Mouse (Mus musculus) C2C12 (cell line): ENCODE data around the gene Igfbp5. TPM values are rescaled to one million over a fixed set of nuclear protein-coding genes. Genes with fewer than 3 reads are reported as not detected.
A peak's percentile ranks its signal among the peaks of the same experiment; 100 is the strongest.

Source experiments
- H3K27me3 ChIP-seq: one replicate; pipeline ENCODE4 v1.6.1; 2011; ENCODE audit not compliant: control insufficient read depth, insufficient read depth, insufficient read length
- H3K36me3 ChIP-seq: one replicate; pipeline ENCODE4 v1.6.1; 2011; ENCODE audit not compliant: control insufficient read depth, insufficient read depth
- H3K4me3 ChIP-seq: one replicate; pipeline ENCODE4 v1.5.1; 2011; ENCODE audit warnings: mild to moderate bottlenecking, control low read depth; ENCODE audit not compliant: poor library complexity, insufficient read depth, severe bottlenecking
- H3K79me2 ChIP-seq: one replicate; pipeline ENCODE4 v1.6.1; 2011; ENCODE audit not compliant: control insufficient read depth, insufficient read depth
- H3K79me3 ChIP-seq: one replicate; pipeline ENCODE4 v1.6.1; 2011; ENCODE audit warnings: low read depth, control low read depth
- H3ac ChIP-seq: one replicate; pipeline ENCODE3; 2011; ENCODE audit warnings: low read depth; ENCODE audit not compliant: control insufficient read depth, insufficient read length
- CEBPB ChIP-seq: IDR thresholded peaks from one replicate; pipeline ENCODE4 v1.6.1; 2011; ENCODE audit warnings: low read depth, mild to moderate bottlenecking, control low read depth, moderate library complexity
- CTCF ChIP-seq: IDR thresholded peaks from one replicate; pipeline ENCODE4 v1.5.1; 2011; ENCODE audit not compliant: control insufficient read depth, insufficient read depth, insufficient read length
- FOSL1 ChIP-seq: IDR thresholded peaks from one replicate; pipeline ENCODE4 v1.8.0; 2011; ENCODE audit warnings: mild to moderate bottlenecking, low read length; ENCODE audit not compliant: poor library complexity, insufficient read depth, severe bottlenecking
- MAX ChIP-seq: IDR thresholded peaks from one replicate; pipeline ENCODE4 v1.6.1; 2011; ENCODE audit warnings: mild to moderate bottlenecking, control low read depth
- MYOD1 ChIP-seq: IDR thresholded peaks from one replicate; pipeline ENCODE4 v1.6.1; 2011; ENCODE audit warnings: low read depth; ENCODE audit not compliant: control insufficient read depth, insufficient read length
- MYOG ChIP-seq: IDR thresholded peaks from one replicate; pipeline ENCODE4 v1.6.1; 2011; ENCODE audit not compliant: control insufficient read depth, insufficient read length; ENCODE audit errors: extremely low read depth
- USF1 ChIP-seq: IDR thresholded peaks from one replicate; pipeline ENCODE4 v1.6.1; 2011; ENCODE audit warnings: low read depth, mild to moderate bottlenecking, control low read depth, moderate library complexity
- polyA plus RNA-seq: library from polyadenylated mRNA; unstranded; fragments of >200 nt; fragmentation: generic; extraction: Trizol; gene quantifications from one replicate; pipeline ENCODE4 v1.2.1, GENCODE M21; 2012; ENCODE audit warnings: missing spikeins

Gene Igfbp5
- polyA plus RNA-seq, 1 experiment, result 62.8 TPM

GRCm38 (mm10) chr1:72875708-72876107, 1.0 kb upstream of the Igfbp5 start:
- H3K79me2 ChIP-seq, result no peaks in the 10 kb centered on the region
- no peak for TF ChIP-seq CTCF
- TF ChIP-seq MYOD1, result no peak
- no peak for TF ChIP-seq MAX
- no peak for TF ChIP-seq USF1
- TF ChIP-seq CEBPB, result no peak
- no peak for TF ChIP-seq FOSL1
- no peak for TF ChIP-seq MYOG
- no peak overlapping the region for H3K4me3 ChIP-seq
- no peaks in the 10 kb centered on the region for H3K27me3 ChIP-seq
- H3ac ChIP-seq, result no peak overlapping the region
- no peaks in the 10 kb centered on the region for H3K36me3 ChIP-seq
- no peaks in the 10 kb centered on the region for H3K79me3 ChIP-seq

DNA sequence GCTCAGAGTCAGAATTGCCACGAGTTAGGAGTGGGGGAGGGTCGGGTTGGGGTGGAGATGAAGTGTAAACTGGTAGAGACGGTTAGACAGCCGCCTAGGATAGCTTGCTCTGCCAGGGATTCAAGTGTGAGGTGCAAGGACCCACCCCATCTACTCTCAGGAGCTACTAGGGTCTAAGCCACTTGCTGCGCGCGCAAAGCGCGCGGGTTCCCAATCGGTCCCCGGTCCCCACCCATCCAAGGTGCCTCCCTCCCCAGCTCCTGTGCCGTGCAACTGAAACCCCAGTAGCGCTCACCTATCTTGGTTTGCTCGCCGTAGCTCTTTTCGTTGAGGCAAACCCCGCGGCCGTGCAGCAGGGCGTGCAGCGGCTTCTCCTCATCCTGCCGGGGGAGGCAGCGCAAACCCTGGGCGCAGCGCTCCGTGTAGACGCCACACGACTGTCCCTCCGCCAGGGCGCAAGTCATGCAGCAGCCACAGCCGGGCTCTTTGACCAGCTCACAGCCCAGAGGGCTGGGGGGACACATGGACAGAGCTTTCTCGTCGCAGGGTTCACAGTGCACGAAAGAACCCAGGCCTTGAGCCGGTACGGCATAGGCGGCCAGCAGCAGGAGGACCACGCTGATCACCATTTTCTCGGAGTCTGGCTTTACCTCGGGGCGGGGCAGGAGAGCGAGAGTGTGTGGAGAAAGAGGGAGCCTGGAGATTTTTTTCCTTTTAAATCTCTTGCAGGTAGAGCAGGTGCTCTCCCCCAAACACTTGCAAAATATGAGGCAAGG, 985 bp downstream of the Igfbp5 start:
- Histone ChIP-seq H3K36me3 (no peaks in the 10 kb centered on the region), H3K79me2 (no peaks in the 10 kb centered on the region), H3K4me3 (peak overlapping the region; percentile 26), H3K79me3 (no peaks in the 10 kb centered on the region), H3ac (peak overlapping the region; percentile 55), H3K27me3 (no peaks in the 10 kb centered on the region)
- TF ChIP-seq MAX (no peak), CTCF (no peak), MYOD1 (no peak), MYOG (no peak), CEBPB (no peak), USF1 (no peak)

- TF ChIP-seq MYOG (no peak), USF1 (no peak), CTCF (no peak), CEBPB (no peak), MAX (no peak), FOSL1 (no peak)
- Histone ChIP-seq H3K79me2 (no peaks in the 10 kb centered on the region), H3K79me3 (no peaks in the 10 kb centered on the region), H3K4me3 (peak overlapping the region; percentile 26), H3ac (no peak overlapping the region), H3K36me3 (no peaks in the 10 kb centered on the region), H3K27me3 (no peaks in the 10 kb centered on the region)
These were observed 1.6 kb downstream of the Igfbp5 start for GRCm38 (mm10) chr1:72873078-72873477.

- H3ac ChIP-seq, result no peak overlapping the region
- H3K4me3 ChIP-seq, result peak overlapping the region; percentile 18
- H3K79me3 ChIP-seq, result no peaks in the 10 kb centered on the region
- no peaks in the 10 kb centered on the region for H3K27me3 ChIP-seq
- H3K36me3 ChIP-seq, result no peaks in the 10 kb centered on the region
- TF ChIP-seq FOSL1 (no peak), MYOD1 (no peak), CEBPB (no peak), MAX (no peak), USF1 (no peak), MYOG (no peak), CTCF (no peak)
- no peaks in the 10 kb centered on the region for H3K79me2 ChIP-seq
These were observed 2.2 kb downstream of the Igfbp5 start for GRCm38 (mm10) chr1:72872521-72872920.

DNA sequence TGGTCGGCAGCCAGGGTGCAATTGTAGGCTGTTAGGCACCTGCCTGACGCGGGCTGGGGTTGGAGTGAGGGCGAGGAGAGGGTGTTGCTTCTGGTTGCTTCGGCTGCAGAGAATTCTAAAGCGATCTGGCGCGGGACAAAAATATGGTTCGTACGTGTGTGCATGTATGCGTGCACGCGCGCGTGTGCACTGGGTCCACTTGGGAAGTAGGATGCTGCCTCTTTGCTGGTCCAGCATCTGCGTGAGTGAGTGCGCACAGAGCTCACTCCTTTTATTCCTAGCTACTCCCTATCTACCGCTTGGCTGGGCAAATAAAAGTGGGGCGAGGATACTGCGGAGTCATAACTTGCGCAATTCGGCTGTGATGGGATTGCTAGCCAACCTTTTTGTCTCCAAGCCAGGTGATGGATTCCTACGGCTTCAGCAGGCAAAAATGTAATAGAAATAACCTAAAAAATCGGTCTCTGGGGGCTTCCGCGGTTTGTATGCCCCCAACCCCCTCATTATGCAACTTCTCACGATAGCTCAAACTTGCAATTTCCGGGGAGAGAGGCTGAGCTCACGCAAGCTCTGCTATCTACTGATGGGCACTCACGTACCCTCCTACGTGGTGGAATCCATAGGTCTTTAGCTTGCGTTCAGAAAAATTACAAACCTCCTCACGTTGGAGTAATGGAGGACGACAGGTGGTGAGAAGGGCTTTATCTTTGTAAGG, 2.8 kb downstream of the Igfbp5 start:
- H3K36me3 ChIP-seq, result no peaks in the 10 kb centered on the region
- TF ChIP-seq CEBPB (peak; percentile 87), USF1 (no peak), MAX (no peak)
- peak overlapping the region; percentile 19 for H3K4me3 ChIP-seq
- H3K79me2 ChIP-seq, result no peaks in the 10 kb centered on the region
- peak overlapping the region; percentile 56 for H3ac ChIP-seq
- no peaks in the 10 kb centered on the region for H3K79me3 ChIP-seq
- no peaks in the 10 kb centered on the region for H3K27me3 ChIP-seq
